Mouse (Mus musculus) stomach, embryonic 15.5 days (tissue): ENCODE data around the gene Strn4. TPM values are rescaled to one million over a fixed set of nuclear protein-coding genes. Genes with fewer than 3 reads are reported as not detected.
A peak's percentile ranks its signal among the peaks of the same experiment; 100 is the strongest.

ENCODE experiments used
- ATAC-seq: fragments of 200-750 bp; cut with Nextera tagmentation; 2 replicates; pipeline ENCODE4 v1.8.0; 2017; ENCODE audit warnings: low read depth, moderate number of reproducible peaks, moderate TSS enrichment; ENCODE audit not compliant: insufficient read depth, low FRiP score
- H3K27ac ChIP-seq: fragments of 300-500 bp; sonication (generic); 2 replicates; pipeline ENCODE4 v1.5.1; 2015; ENCODE audit warnings: mild to moderate bottlenecking, inconsistent platforms
- H3K27me3 ChIP-seq: fragments of 300-500 bp; sonication (generic); replicated peaks from 2 replicates; pipeline ENCODE4 v1.6.1; 2015; ENCODE audit warnings: inconsistent platforms
- H3K36me3 ChIP-seq: fragments of 300-500 bp; sonication (generic); 2 replicates; pipeline ENCODE4 v1.6.1; 2015; ENCODE audit warnings: inconsistent platforms
- H3K4me1 ChIP-seq: fragments of 300-500 bp; sonication (generic); 2 replicates; pipeline ENCODE4 v1.6.1; 2015; ENCODE audit warnings: inconsistent platforms
- H3K4me2 ChIP-seq: fragments of 300-500 bp; sonication (generic); 2 replicates; pipeline ENCODE4 v1.6.1; 2015; ENCODE audit warnings: mild to moderate bottlenecking, inconsistent platforms
- H3K4me3 ChIP-seq: fragments of 300-500 bp; sonication (generic); replicated peaks from 2 replicates; pipeline ENCODE4 v1.5.1; 2015; ENCODE audit warnings: inconsistent platforms
- H3K9ac ChIP-seq: fragments of 300-500 bp; sonication (generic); 2 replicates; pipeline ENCODE4 v1.6.1; 2015; ENCODE audit warnings: inconsistent platforms
- H3K9me3 ChIP-seq: fragments of 300-500 bp; sonication (generic); 2 replicates; pipeline ENCODE4 v1.6.1; 2016; ENCODE audit warnings: inconsistent platforms
- WGBS: fragments of 180-500 bp; shearing (Covaris S2); methylation state at CpG from one replicate; pipeline ENCODE4 v1.1.7; 2015; 5-methylcytosine and 5-hydroxymethylcytosine counted together
- polyA plus RNA-seq: library from polyadenylated mRNA; unstranded; fragments of >200 nt; fragmentation: Nextera tagmentation; extraction: Ambion mirVana; gene quantifications from 2 replicates; pipeline ENCODE4 v1.2.1, GENCODE M21; 2015

Strn4 gene
- polyA plus RNA-seq, 1 experiment from 2014 or later: 89.4 TPM

DNA sequence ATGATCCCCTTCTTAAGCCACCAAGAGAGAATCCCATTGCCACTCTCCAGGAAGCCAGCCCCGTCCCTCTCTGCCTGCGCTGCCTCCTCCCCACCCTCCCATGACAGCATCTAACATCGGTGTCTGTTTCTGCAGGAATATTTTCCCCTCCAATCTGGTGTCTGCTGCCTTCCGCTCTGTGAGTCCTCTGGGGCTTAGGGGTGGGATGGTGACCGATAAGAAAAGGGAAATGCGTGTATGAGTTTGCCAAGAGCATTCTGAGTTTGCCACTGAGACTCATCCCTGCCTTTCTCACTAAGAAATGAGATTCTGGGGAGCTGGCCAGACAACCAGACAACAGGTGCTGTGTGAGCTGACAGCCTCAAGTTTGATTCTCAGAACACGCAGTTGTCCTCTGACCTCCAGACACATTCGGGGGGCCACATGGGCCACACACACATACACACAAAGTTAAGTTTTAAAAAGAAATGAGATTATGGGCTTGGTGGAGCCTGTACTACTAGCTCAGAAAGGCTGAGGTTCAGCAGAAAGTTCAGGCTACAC, 30.1 kb upstream of the Strn4 start:
- no peak for ATAC-seq
- Histone ChIP-seq H3K9me3 (no peaks in the 10 kb centered on the region), H3K4me3 (no peak overlapping the region), H3K27me3 (no peaks in the 10 kb centered on the region), H3K9ac (no peak overlapping the region), H3K4me2 (no peak overlapping the region), H3K4me1 (peaks cover 24% of the 10 kb centered on the region), H3K36me3 (peaks cover 15% of the 10 kb centered on the region), H3K27ac (no peak overlapping the region)
- 84% methylated on average over 8 of the region's 8 CpGs for WGBS

DNA sequence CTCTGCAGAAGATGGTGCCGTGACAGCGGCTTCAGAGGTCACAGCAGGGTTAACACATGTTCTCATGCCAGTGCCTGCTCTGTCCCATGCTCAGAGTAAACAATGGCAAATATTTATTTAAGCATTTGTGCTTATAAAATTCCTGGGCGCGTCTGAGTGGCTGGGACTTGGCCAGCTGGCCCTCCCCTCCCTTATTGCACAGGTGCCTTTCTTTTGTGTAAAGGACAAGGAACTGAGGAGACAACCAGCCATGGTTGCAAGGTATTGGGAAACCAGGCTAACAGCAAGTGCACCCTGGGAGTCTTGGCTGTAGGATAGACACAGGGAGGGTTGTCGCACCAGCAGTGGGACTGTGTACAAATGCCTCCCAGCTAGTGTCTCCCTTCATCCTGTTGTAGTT, 23.4 kb upstream of the Strn4 start:
- peaks cover 18% of the 10 kb centered on the region; the same call in 1 of the 2 replicates for H3K36me3 ChIP-seq

DNA sequence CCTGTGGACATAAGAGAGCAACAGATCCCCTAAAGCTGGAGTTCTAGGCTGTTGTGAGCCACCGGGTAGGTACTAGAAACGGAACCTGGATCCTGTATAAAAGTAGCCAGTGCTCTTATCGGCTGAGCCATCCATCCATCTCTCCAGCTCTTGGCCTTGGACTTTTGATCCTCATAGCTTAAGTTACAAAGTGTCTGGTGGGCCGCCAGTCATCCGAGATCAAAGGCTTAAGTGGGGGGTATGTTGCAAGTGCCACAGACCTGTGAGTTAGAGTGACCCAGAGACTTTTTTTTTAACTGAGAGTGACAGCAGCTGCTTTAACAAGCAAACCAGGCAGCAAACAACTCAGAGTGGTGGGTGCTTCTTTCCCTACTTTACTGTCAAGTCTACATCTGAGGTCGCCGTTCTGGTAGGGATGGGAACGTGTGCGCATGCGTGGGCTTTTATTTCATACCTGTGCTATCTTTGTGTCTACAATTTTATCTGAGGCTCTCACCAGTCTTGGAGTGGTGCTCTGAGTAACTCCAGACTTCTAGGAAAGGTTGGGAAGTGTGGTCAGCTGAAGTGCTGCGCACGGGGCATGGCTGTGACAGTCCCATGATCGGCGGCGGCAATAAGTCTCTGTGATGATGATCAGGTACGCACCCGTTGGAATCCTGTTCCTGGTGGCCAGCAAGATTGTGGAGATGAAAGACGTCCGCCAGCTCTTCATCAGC, 22.5 kb upstream of the Strn4 start:
- no peaks in the 10 kb centered on the region for H3K9me3 ChIP-seq
- 78% methylated on average over 19 of the region's 19 CpGs for WGBS
- H3K27me3 ChIP-seq: no peaks in the 10 kb centered on the region
- ATAC-seq: no peak
- peak overlapping the region; percentile 71; the same call in 1 of the 2 replicates for H3K27ac ChIP-seq
- H3K36me3 ChIP-seq: peaks cover 19% of the 10 kb centered on the region; the same call in 1 of the 2 replicates
- no peak overlapping the region for H3K4me3 ChIP-seq
- no peak overlapping the region for H3K9ac ChIP-seq
- no peak overlapping the region for H3K4me2 ChIP-seq
- H3K4me1 ChIP-seq: peaks cover 10% of the 10 kb centered on the region

More for the DNA sequence above, 23.4 kb upstream of the Strn4 start:
- peaks cover 10% of the 10 kb centered on the region for H3K4me1 ChIP-seq
- no peaks in the 10 kb centered on the region for H3K27me3 ChIP-seq
- H3K27ac ChIP-seq: peak overlapping the region; percentile 71
- H3K4me3 ChIP-seq: no peak overlapping the region
- H3K9me3 ChIP-seq: no peaks in the 10 kb centered on the region
- no peak overlapping the region for H3K9ac ChIP-seq
- no peak overlapping the region for H3K4me2 ChIP-seq
- 23% methylated on average over 5 of the region's 5 CpGs for WGBS
- ATAC-seq: peak; percentile 75

DNA sequence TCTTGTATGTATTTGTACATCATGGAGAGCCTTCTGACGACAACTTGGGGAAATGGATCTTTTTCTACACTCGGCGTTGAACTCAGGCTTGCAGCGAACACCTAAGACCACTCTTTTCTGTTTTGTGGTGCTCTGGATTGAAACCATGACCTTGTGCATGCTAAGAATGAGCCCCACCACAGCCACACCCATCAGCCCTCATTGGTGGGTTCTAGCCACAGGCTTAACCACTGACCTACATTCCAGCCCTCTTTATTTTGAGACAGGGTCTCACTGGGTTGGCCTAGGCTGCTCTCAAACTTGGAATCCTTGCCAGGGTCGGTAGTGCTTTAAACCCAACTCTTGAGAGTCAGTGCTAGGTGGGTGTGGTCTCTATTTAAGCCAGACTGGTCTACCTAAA, 20.8 kb upstream of the Strn4 start:
- H3K9me3 ChIP-seq: no peaks in the 10 kb centered on the region
- no peak overlapping the region for H3K27ac ChIP-seq
- no peak overlapping the region for H3K9ac ChIP-seq
- peaks cover 22% of the 10 kb centered on the region; the same call in 1 of the 2 replicates for H3K36me3 ChIP-seq
- H3K27me3 ChIP-seq: no peaks in the 10 kb centered on the region
- 92% methylated on average over 5 of the region's 5 CpGs for WGBS
- no peak overlapping the region for H3K4me2 ChIP-seq
- H3K4me3 ChIP-seq: no peak overlapping the region
- ATAC-seq: no peak
- H3K4me1 ChIP-seq: peaks cover 10% of the 10 kb centered on the region

DNA sequence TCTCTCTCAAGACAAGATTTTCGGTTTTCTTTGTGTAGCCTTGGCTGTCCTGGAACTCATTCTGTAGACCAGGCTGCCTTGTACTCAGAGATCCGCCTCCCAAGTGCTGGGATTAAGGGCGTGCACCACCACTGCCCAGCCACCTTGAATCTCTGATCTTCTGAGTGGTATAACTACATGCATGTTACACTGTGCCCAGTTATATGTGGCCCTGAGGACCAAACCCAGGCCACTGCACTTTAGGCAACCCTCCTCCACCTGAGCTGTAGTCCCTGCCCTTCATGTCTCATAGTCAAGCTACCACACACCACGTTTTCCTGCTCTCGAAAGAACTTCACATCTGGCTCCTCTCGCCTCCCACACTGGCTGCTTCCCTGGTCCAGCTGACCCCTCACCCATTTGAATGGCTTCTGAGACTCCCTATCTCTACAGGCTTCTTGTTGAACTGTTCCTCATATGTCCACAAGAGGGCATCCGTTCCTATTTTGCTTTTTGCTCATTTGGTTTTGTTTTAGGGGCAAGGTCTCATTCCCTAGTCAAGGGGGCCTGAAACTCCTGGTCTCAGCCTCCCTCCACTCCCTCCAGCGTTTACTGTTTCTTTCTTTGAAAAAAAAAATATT, 11.2 kb upstream of the Strn4 start:
- no peak overlapping the region for H3K4me3 ChIP-seq
- ATAC-seq: 0 out of 2 replicates have a peak, but pooled peaks have one; percentile 27
- WGBS: 35% methylated on average over 8 of the region's 8 CpGs

DNA sequence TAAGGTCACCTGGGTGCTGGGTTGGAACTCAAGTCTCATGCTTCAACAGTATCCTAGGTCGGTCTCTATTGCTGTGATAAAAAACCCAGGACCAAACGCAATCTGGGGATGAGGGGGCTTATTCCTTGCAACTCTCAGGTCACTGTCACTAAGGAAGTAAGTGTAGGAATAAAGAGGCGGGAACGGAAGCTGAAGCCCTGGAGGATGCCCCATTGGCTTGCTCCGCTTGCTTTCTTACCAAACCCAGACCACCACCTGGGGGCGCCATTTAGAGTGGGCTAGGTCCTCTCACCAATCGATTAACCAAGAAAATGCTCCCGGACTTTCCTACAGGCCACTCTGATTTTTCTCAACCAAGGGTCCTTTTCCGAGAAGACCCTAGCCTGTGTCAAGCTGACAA, 7.8 kb upstream of the Strn4 start:
- Histone ChIP-seq H3K27me3 (0 out of 2 replicates have a peak, but pooled peaks cover 15% of the 10 kb centered on the region), H3K9ac (no peak overlapping the region), H3K36me3 (peaks cover 8% of the 10 kb centered on the region; the same call in 1 of the 2 replicates), H3K4me1 (peaks cover 21% of the 10 kb centered on the region), H3K9me3 (no peaks in the 10 kb centered on the region), H3K4me2 (no peak overlapping the region), H3K4me3 (no peak overlapping the region), H3K27ac (no peak overlapping the region)
- WGBS: 91% methylated on average over 9 of the region's 9 CpGs
- ATAC-seq: no peak

More for the DNA sequence above, 11.2 kb upstream of the Strn4 start:
- H3K4me2 ChIP-seq: no peak overlapping the region
- peaks cover 8% of the 10 kb centered on the region; the same call in 1 of the 2 replicates for H3K36me3 ChIP-seq
- no peaks in the 10 kb centered on the region for H3K27me3 ChIP-seq
- no peak overlapping the region for H3K9ac ChIP-seq
- H3K4me1 ChIP-seq: 0 out of 2 replicates have a peak, but pooled peaks cover 4% of the 10 kb centered on the region
- no peak overlapping the region for H3K27ac ChIP-seq
- H3K9me3 ChIP-seq: no peaks in the 10 kb centered on the region

DNA sequence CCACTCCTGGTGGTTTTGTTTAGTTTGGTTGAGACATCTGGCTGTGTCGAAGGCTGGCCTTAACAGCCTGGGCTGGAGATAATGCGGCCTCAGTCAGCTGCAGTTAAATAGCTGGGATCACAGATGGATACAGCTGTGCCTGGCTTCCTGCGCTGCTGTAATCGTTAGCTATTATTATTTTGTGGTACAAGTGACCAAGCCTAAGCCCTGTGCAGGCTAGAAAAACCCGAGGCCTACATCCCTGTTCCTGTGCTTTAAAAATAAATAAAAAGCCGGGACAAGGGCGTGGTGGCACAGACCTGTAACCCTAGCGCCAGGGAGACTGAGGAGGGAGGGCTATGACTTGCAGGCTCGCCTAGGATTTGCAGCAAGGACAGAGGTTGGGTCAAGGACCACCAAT, 7.0 kb upstream of the Strn4 start:
- ATAC-seq: no peak
- Histone ChIP-seq H3K4me3 (no peak overlapping the region), H3K4me1 (peaks cover 21% of the 10 kb centered on the region), H3K27me3 (0 out of 2 replicates have a peak, but pooled peaks cover 15% of the 10 kb centered on the region), H3K9me3 (no peaks in the 10 kb centered on the region), H3K36me3 (peaks cover 8% of the 10 kb centered on the region; the same call in 1 of the 2 replicates), H3K27ac (no peak overlapping the region), H3K9ac (no peak overlapping the region), H3K4me2 (no peak overlapping the region)
- 52% methylated on average over 9 of the region's 9 CpGs for WGBS

DNA sequence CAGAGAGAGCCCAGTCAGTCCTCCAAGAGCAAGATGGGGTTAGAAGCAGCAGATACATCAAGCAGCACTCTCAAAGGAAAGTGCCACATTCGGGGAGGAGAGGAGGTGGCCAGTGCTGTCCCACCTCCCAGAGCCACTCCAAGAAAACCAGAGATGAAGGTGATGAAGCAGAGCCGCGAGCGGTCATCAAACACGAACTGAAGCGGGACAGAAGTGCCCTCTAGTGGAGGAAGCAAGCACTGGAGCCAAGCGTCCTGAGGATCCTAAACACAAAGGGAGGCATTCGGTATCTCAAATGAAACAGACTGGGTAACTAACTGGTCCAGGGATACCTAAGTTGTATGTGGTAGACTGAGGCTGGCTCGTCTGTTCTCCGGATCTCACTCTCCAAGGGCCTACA, 6.0 kb upstream of the Strn4 start:
- Histone ChIP-seq H3K9me3 (no peaks in the 10 kb centered on the region), H3K4me2 (no peak overlapping the region), H3K27ac (no peak overlapping the region), H3K9ac (no peak overlapping the region), H3K4me3 (no peak overlapping the region), H3K27me3 (0 out of 2 replicates have a peak, but pooled peaks cover 15% of the 10 kb centered on the region), H3K36me3 (peaks cover 8% of the 10 kb centered on the region; the same call in 1 of the 2 replicates), H3K4me1 (peaks cover 21% of the 10 kb centered on the region)
- ATAC-seq: no peak
- WGBS: 34% methylated on average over 10 of the region's 10 CpGs

DNA sequence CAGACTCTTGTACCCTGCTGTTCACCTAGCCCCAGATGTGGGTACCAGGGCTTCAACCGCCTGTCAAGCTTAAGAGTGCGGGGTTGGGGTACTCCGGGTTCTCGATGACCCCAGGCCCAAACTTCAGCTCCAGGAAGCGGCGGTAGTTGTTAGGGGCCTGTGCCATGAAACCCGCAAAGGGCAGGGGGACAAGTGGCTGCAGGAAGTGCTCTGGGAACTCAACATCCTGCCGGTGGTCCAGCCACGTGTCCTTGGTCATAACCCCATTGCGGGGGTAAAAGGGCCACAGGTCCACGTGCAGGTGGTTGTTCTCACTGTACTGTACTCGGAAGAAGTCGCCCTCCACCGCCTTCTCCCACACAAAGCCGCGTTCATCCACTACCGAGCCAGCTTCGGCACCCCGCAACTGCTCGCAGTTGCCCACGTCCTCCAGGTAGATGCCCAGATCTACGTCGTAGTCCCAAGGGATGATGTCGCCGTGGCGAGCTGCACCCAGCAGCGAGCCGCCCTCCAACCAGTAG, 5.2 kb upstream of the Strn4 start:
- Histone ChIP-seq H3K27ac (no peak overlapping the region), H3K9ac (no peak overlapping the region), H3K4me2 (peak overlapping the region; percentile 79), H3K27me3 (0 out of 2 replicates have a peak, but pooled peaks cover 15% of the 10 kb centered on the region), H3K4me3 (peak overlapping the region; percentile 38), H3K4me1 (peaks cover 27% of the 10 kb centered on the region), H3K9me3 (no peaks in the 10 kb centered on the region), H3K36me3 (peaks cover 8% of the 10 kb centered on the region; the same call in 1 of the 2 replicates)
- ATAC-seq: no peak
- WGBS: 63% methylated on average over 28 of the region's 28 CpGs

DNA sequence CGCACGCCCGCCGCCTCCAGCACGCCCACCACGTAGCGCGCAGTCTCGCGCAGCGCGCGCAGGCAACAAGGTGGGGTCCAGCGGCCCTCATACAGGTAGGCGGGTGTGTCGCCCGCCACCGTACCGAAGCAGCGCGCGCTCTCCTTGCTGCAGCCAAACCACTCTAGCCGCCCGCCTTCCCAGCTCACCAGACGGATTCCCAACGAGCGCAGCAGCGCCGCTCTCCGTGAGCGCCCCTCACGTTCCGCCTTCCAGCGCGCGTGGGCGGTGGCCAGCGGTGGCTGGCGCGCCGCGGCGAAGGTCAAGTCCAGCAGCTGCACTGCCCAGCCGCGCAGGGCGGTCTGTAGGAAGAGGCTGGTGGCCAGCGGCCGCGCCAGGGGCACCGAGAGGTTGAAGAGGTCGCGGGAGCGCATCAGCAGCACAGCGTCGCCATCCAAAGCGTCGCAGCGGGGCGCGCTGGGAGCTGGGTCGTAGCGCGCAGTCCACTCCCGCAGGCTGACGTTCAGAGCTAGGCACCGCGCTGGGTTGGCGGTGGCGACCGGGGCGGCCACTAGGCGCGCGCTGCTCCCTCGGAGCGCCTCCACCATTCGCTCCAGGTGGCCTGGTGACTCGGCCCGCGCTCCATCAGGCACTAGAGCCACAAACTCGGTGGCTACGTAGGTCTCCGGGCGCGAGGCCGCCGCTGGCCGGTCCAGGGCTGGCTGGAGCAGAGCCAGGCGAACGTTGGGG, 4.6 kb upstream of the Strn4 start:
- 19% methylated on average over 90 of the region's 90 CpGs for WGBS
- Histone ChIP-seq H3K9ac (no peak overlapping the region), H3K4me3 (peak overlapping the region; percentile 38), H3K36me3 (peaks cover 8% of the 10 kb centered on the region; the same call in 1 of the 2 replicates), H3K4me2 (peak overlapping the region; percentile 79), H3K27me3 (0 out of 2 replicates have a peak, but pooled peaks cover 15% of the 10 kb centered on the region), H3K9me3 (no peaks in the 10 kb centered on the region), H3K27ac (no peak overlapping the region), H3K4me1 (peaks cover 33% of the 10 kb centered on the region)
- ATAC-seq: no peak

DNA sequence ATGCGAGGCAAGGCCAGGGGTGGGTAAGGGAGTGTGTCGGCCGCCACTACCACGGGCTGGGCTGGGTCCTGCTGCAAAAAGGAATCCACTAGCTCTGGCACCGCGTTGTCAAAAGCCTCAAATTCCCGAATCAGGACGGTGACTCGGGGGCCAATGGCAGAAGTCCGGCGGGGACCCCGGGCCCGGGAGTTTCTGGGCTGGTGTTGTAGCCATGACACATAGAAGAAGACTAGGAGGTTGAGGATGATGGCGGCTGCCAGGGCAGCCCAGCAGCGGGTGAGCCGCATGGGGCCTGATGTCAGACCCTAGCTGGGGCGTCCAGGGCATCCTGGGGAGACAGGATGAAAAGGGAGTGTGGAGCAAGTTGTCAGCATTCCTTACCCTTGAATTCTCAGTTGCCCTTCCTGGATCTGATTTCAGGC, 4.0 kb upstream of the Strn4 start:
- WGBS: 41% methylated on average over 17 of the region's 17 CpGs
- Histone ChIP-seq H3K27me3 (0 out of 2 replicates have a peak, but pooled peaks cover 15% of the 10 kb centered on the region), H3K9me3 (no peaks in the 10 kb centered on the region), H3K4me2 (peak overlapping the region; percentile 79), H3K36me3 (peaks cover 8% of the 10 kb centered on the region; the same call in 1 of the 2 replicates), H3K4me1 (peaks cover 33% of the 10 kb centered on the region), H3K9ac (no peak overlapping the region), H3K4me3 (peak overlapping the region; percentile 38), H3K27ac (no peak overlapping the region)
- ATAC-seq: no peak
